Mouse (Mus musculus): Measurements from ENCODE around the gene Pole2.
A peak's percentile ranks its signal among the peaks of the same experiment; 100 is the strongest.

Gene Pole2

GRCm38 (mm10) chr12:69227776-69228466 is at the start of gene Pole2:
Gene Pole2 (minus strand): TSS chr12:69228195.
- peak; percentile 89 to 92 for DNase-seq (ENCODE audit: low spot score in 2 of 2)

GRCm38 (mm10) chr12:69268956-69269355 is 41.0 kb upstream of the Pole2 start:
- no peak for DNase-seq (ENCODE audit: low spot score in 2 of 2)

GRCm38 (mm10) chr12:69267956-69268632 is 40.1 kb upstream of the Pole2 start:
- no peak for DNase-seq (ENCODE audit: low spot score in 2 of 2)

GRCm38 (mm10) chr12:69265031-69265430 is 37.0 kb upstream of the Pole2 start:
- no peak for DNase-seq (ENCODE audit: low spot score in 2 of 2)

- DNase-seq (ENCODE audit: low spot score in 2 of 2): no peak
These were observed 34.3 kb upstream of the Pole2 start for GRCm38 (mm10) chr12:69262251-69262650.

GRCm38 (mm10) chr12:69257836-69258235 is 29.8 kb upstream of the Pole2 start:
- DNase-seq (ENCODE audit: low spot score in 2 of 2): no peak

- no peak for DNase-seq (ENCODE audit: low spot score in 2 of 2)
These were observed 25.8 kb upstream of the Pole2 start for GRCm38 (mm10) chr12:69253806-69254205.

- DNase-seq (ENCODE audit: low spot score in 2 of 2): no peak
These were observed 22.8 kb upstream of the Pole2 start for GRCm38 (mm10) chr12:69250756-69251155.

- DNase-seq (ENCODE audit: low spot score in 2 of 2): no peak
These were observed 21.8 kb upstream of the Pole2 start for GRCm38 (mm10) chr12:69249766-69250165.

- DNase-seq (ENCODE audit: low spot score in 2 of 2): peak; percentile 63 to 73
These were observed 13.9 kb upstream of the Pole2 start for GRCm38 (mm10) chr12:69241771-69242431.

GRCm38 (mm10) chr12:69241405-69241770 is 13.4 kb upstream of the Pole2 start:
- DNase-seq (ENCODE audit: low spot score in 2 of 2): no peak

- DNase-seq (ENCODE audit: low spot score in 2 of 2): no peak
These were observed 12.9 kb upstream of the Pole2 start, which contains the start of gene Klhdc1 for GRCm38 (mm10) chr12:69240876-69241275. Gene Klhdc1 (plus strand): TSS chr12:69241176.

GRCm38 (mm10) chr12:69238284-69238683 is 10.3 kb upstream of the Pole2 start:
- no peak for DNase-seq (ENCODE audit: low spot score in 2 of 2)

- DNase-seq (ENCODE audit: low spot score in 2 of 2): no peak
These were observed 7.8 kb upstream of the Pole2 start for GRCm38 (mm10) chr12:69235782-69236181.

- no peak for DNase-seq (ENCODE audit: low spot score in 2 of 2)
These were observed 1.3 kb upstream of the Pole2 start for GRCm38 (mm10) chr12:69229251-69229650.

- no peak for DNase-seq (ENCODE audit: low spot score in 2 of 2)
These were observed 7.2 kb downstream of the Pole2 start for GRCm38 (mm10) chr12:69220613-69221277.

GRCm38 (mm10) chr12:69216587-69216986 is 11.4 kb downstream of the Pole2 start:
- peak in 1 of 2 experiments; percentile 7 for DNase-seq (ENCODE audit: low spot score in 2 of 2)

GRCm38 (mm10) chr12:69215000-69215785 is 12.8 kb downstream of the Pole2 start:
- DNase-seq (ENCODE audit: low spot score in 2 of 2): peak; percentile 23 to 64

- DNase-seq (ENCODE audit: low spot score in 2 of 2): no peak
These were observed 13.6 kb downstream of the Pole2 start for GRCm38 (mm10) chr12:69214393-69214792.

- no peak for DNase-seq (ENCODE audit: low spot score in 2 of 2)
These were observed 14.7 kb downstream of the Pole2 start for GRCm38 (mm10) chr12:69213186-69213777.

GRCm38 (mm10) chr12:69211057-69211456 is 16.9 kb downstream of the Pole2 start:
- peak in 1 of 2 experiments; percentile 35 for DNase-seq (ENCODE audit: low spot score in 2 of 2)

All from urinary bladder, postnatal 4 days (tissue).